12 mouse cellular contexts compared by ENCODE assay signal in the genomic region with DNA sequence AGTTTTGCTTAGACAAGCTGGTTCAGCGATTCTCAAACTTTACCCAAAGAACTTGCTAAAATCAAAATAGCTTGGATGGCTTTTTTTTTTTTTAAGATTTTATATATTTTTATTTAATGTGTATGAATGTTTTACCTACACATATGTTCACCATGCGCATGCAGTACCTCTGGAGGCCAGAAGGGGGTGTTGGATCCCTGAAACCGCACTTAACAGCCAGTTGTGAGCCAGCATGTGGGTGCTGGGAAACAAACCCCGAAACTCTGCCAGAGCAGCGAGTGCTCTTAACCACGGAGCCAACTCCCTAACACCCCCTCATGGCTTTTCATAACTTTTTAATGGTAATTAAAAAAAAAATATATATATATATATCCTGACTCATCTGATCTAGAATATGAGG. TPM values are rescaled to one million over a fixed set of nuclear protein-coding genes. Genes with fewer than 3 reads are reported as not detected.
DNase-seq lines count a peak whose midpoint lies in the region; TF ChIP-seq lines count a peak whose summit lies in the region.
"Had no signal": no experiment of that assay in that cellular context is flagged by ENCODE, and none has a peak within 500 bp of the region (broad histone marks: within the 10 kb centered on the region; RNA-seq: fewer than 3 reads in every experiment).

No protein-coding gene starts in this region.

- no peak overlapping the region for H3K27ac ChIP-seq in left cerebral cortex, adult 2 months
- H3K27ac ChIP-seq: embryonic facial prominence, embryonic 15.5 days; heart, embryonic 10.5 days; kidney, embryonic 15.5 days had no signal

- peak; percentile 52 for TF ChIP-seq CTCF in left cerebral cortex, adult 2 months (IDR thresholded peaks at IDR 0.05)

- DNase-seq in cerebellum, postnatal 10 days = peak; percentile 45 to 63
- DNase-seq in cerebellum, adult 8-10 months = no peak
- DNase-seq in left cerebral cortex, adult 2 months (ENCODE audit: extremely low spot score in 1 of 2, low spot score in 2 of 2) = no peak
- DNase-seq in left cerebral cortex, adult 11 months (ENCODE audit: low spot score) = no peak
- DNase-seq in A20 (ENCODE audit: low read depth, low spot score) = peak; percentile 38
- peak; percentile 61 for DNase-seq in ZHBTc4 (ENCODE audit: low read depth, low spot score)
- no peak for DNase-seq in adrenal gland, postnatal 14 days
- DNase-seq in urinary bladder, postnatal 36 days (ENCODE audit: low spot score in 2 of 2) = no peak

- no peak overlapping the region for H3K4me3 ChIP-seq in left cerebral cortex, adult 2 months
- H3K4me3 ChIP-seq: embryonic facial prominence, embryonic 15.5 days; heart, embryonic 10.5 days; kidney, embryonic 15.5 days had no signal

- intact Hi-C loops in left cerebral cortex, adult 2 months (cut with DNase I) = no loop called here

RNA-seq across cellular contexts. Expression of a gene that starts 4.1 kb away (rescaled TPM):
- 1 to 10 TPM; 6.9 to 9.5 TPM for total RNA-seq in left cerebral cortex, adult 2 months (2021)
- 11.7 and 13.4 TPM in 2 replicates for total RNA-seq in adrenal gland, postnatal 14 days (2021)

RNA-seq across cellular contexts. Expression of a gene that starts 21.2 kb away (rescaled TPM):
- 10 to 100 TPM; 25.4 to 27.4 TPM for total RNA-seq in left cerebral cortex, adult 2 months (2021)
- total RNA-seq in adrenal gland, postnatal 14 days (2021) = 20.5 and 24.7 TPM in 2 replicates

RNA-seq across cellular contexts. Expression of a gene that starts 36.0 kb away (rescaled TPM):
- total RNA-seq in left cerebral cortex, adult 2 months (2021) = not detected
- not detected in 2 replicates for total RNA-seq in adrenal gland, postnatal 14 days (2021)
- total RNA-seq: megakaryocyte progenitor cell, adult 5-6 weeks had no signal

RNA-seq across cellular contexts. Expression of a gene that starts 57.4 kb away (rescaled TPM):
- 10 to 100 TPM; 16.0 to 16.2 TPM for total RNA-seq in left cerebral cortex, adult 2 months (2021)
- 17.7 and 19.2 TPM in 2 replicates for total RNA-seq in adrenal gland, postnatal 14 days (2021)

Comparison
In these comparisons a context has a peak if more than half of its experiments do, and no peak if none do; other contexts are left out.
1. DNase-seq: peak in cerebellum, postnatal 10 days (2 of 2), A20 (single experiment) and ZHBTc4 (single experiment); none in cerebellum, adult 8-10 months (single experiment), left cerebral cortex, adult 2 months (0 of 2), left cerebral cortex, adult 11 months (single experiment), adrenal gland, postnatal 14 days (single experiment) and urinary bladder, postnatal 36 days (0 of 2).